Comparison of ENCODE assay signal across 32 mouse cellular contexts in genomic region chr10:96076461-96076860, GRCm38 (mm10). TPM values are rescaled to one million over a fixed set of nuclear protein-coding genes. Genes with fewer than 3 reads are reported as not detected.
DNase-seq lines count a peak whose midpoint lies in the region; ATAC-seq and TF ChIP-seq lines count a peak whose summit lies in the region.
"Had no signal": no experiment of that assay in that cellular context is flagged by ENCODE, and none has a peak within 500 bp of the region (broad histone marks: within the 10 kb centered on the region; RNA-seq: fewer than 3 reads in every experiment).

No protein-coding gene starts in this region.

- no peak for ATAC-seq in lung, postnatal 0 days
- ATAC-seq in intestine, embryonic 15.5 days, result no peak
- ATAC-seq in intestine, embryonic 16.5 days, result no peak
- ATAC-seq: CD4-positive, CD25-positive, alpha-beta regulatory T cell, adult 4 months; forebrain, embryonic 13.5 days; forebrain, embryonic 16.5 days had no signal

- H3K4me1 ChIP-seq in lung, postnatal 0 days (ENCODE audit: insufficient read depth, low read depth, low read length), result peaks cover 10% of the 10 kb centered on the region; the same call in 1 of the 2 replicates
- peaks cover 3% of the 10 kb centered on the region; the same call in 1 of the 2 replicates for H3K4me1 ChIP-seq in lung, adult 2 months (ENCODE audit: control insufficient read depth, insufficient read depth, low read length)
- H3K4me1 ChIP-seq in ES-E14 (ENCODE audit: control insufficient read depth in 2 of 2, insufficient read depth in 2 of 2, low read length in 2 of 2, poor library complexity in 1 of 2), result peaks cover 4 to 6% of the 10 kb centered on the region in 2 experiments; a peak in 3 of 4 replicates
- no peaks in the 10 kb centered on the region for H3K4me1 ChIP-seq in intestine, embryonic 15.5 days (replicated peaks)
- H3K4me1 ChIP-seq in intestine, embryonic 16.5 days (ENCODE audit: control insufficient read depth, insufficient read depth, low read length), result peaks cover 4% of the 10 kb centered on the region; the same call in 1 of the 2 replicates
- H3K4me1 ChIP-seq: heart, embryonic 10.5 days had no signal

- no peak overlapping the region for H3ac ChIP-seq in myocyte (ENCODE audit: control insufficient read depth, insufficient read length)

- no peak for TF ChIP-seq EP300 in lung, postnatal 0 days (IDR thresholded peaks at IDR 0.05)

- in situ Hi-C loops in ES-E14 (cut with MboI; ENCODE audit: low sequenced_read_pairs in 2 of 2, unreplicated experiment in 2 of 2), result loop anchor here in 1 of 2 experiments (25.0 kb wide), 1 partner anchor 539 kb away; no protein-coding TSS in a partner anchor

- H3K4me2 ChIP-seq in lung, postnatal 0 days (replicated peaks; ENCODE audit: low read depth, low read length), result no peak overlapping the region
- peak overlapping the region; percentile 60 for H3K4me2 ChIP-seq in myocyte (ENCODE audit: low read depth)
- H3K4me2 ChIP-seq in intestine, embryonic 15.5 days (replicated peaks), result no peak overlapping the region
- H3K4me2 ChIP-seq in intestine, embryonic 16.5 days (ENCODE audit: low read depth, low read length), result no peak overlapping the region
- H3K4me2 ChIP-seq: forebrain, embryonic 13.5 days; heart, embryonic 13.5 days; hindbrain, embryonic 14.5 days had no signal

- no peaks in the 10 kb centered on the region for H3K36me3 ChIP-seq in lung, postnatal 0 days (ENCODE audit: insufficient read depth, low read length)
- no peaks in the 10 kb centered on the region for H3K36me3 ChIP-seq in ES-E14 (ENCODE audit: control insufficient read depth, insufficient read depth, low read length, poor library complexity, severe bottlenecking)
- H3K36me3 ChIP-seq in myocyte (ENCODE audit: control insufficient read depth, insufficient read depth), result no peaks in the 10 kb centered on the region
- H3K36me3 ChIP-seq in intestine, embryonic 15.5 days, result no peaks in the 10 kb centered on the region
- no peaks in the 10 kb centered on the region for H3K36me3 ChIP-seq in intestine, embryonic 16.5 days (ENCODE audit: control insufficient read depth, insufficient read depth, low read length)
- H3K36me3 ChIP-seq: forebrain, embryonic 10.5 days; heart, embryonic 10.5 days; heart, embryonic 13.5 days had no signal

- H3K4me3 ChIP-seq in lung, postnatal 0 days (ENCODE audit: low read depth, low read length), result no peak overlapping the region
- no peak overlapping the region for H3K4me3 ChIP-seq in lung, adult 2 months (replicated peaks; ENCODE audit: extremely low read depth, low read depth, low read length)
- H3K4me3 ChIP-seq in ES-E14 (ENCODE audit: insufficient read depth in 1 of 2, low read depth in 1 of 2, low read length in 2 of 2, poor library complexity in 1 of 2, severe bottlenecking in 1 of 2) (no peak overlapping the region), myocyte (no peak overlapping the region)
- no peak overlapping the region for H3K4me3 ChIP-seq in intestine, embryonic 15.5 days (replicated peaks)
- no peak overlapping the region for H3K4me3 ChIP-seq in intestine, embryonic 16.5 days (ENCODE audit: low read length)
- H3K4me3 ChIP-seq: forebrain, embryonic 10.5 days; forebrain, embryonic 13.5 days; heart, adult 2 months; heart, embryonic 10.5 days; heart, embryonic 13.5 days had no signal

- no peak for TF ChIP-seq CTCF in lung, postnatal 0 days (IDR thresholded peaks at IDR 0.05)
- no peak for TF ChIP-seq CTCF in lung, adult 2 months (IDR thresholded peaks at IDR 0.05; ENCODE audit: insufficient read depth, low read length)

- H3K9ac ChIP-seq in lung, postnatal 0 days (replicated peaks; ENCODE audit: low read depth), result no peak overlapping the region
- no peak overlapping the region for H3K9ac ChIP-seq in ES-E14 (ENCODE audit: insufficient read depth, low read depth, low read length, poor library complexity, severe bottlenecking)
- H3K9ac ChIP-seq in intestine, embryonic 15.5 days, result no peak overlapping the region
- no peak overlapping the region for H3K9ac ChIP-seq in intestine, embryonic 16.5 days (ENCODE audit: low read depth, low read length)
- H3K9ac ChIP-seq: forebrain, embryonic 13.5 days; heart, embryonic 13.5 days; hindbrain, embryonic 14.5 days had no signal

- TF ChIP-seq POLR2A in lung, adult 2 months (IDR thresholded peaks at IDR 0.05; ENCODE audit: borderline replicate concordance, extremely low read depth, low read depth, low read length), result no peak
- TF ChIP-seq POLR2A in myocyte (IDR thresholded peaks at IDR 0.05; ENCODE audit: insufficient read length, low read depth), result no peak

- H3K9me3 ChIP-seq in lung, postnatal 0 days (ENCODE audit: low read length), result no peaks in the 10 kb centered on the region
- H3K9me3 ChIP-seq in ES-E14 (ENCODE audit: control insufficient read depth, insufficient read depth, low read depth, low read length), result no peaks in the 10 kb centered on the region
- no peaks in the 10 kb centered on the region for H3K9me3 ChIP-seq in intestine, embryonic 15.5 days
- no peaks in the 10 kb centered on the region for H3K9me3 ChIP-seq in intestine, embryonic 16.5 days (ENCODE audit: control insufficient read depth, low read length)
- H3K9me3 ChIP-seq: forebrain, embryonic 10.5 days; forebrain, embryonic 13.5 days; heart, embryonic 10.5 days; heart, embryonic 13.5 days had no signal

- no peaks in the 10 kb centered on the region for H3K79me2 ChIP-seq in myocyte (ENCODE audit: control insufficient read depth, insufficient read depth)

- DNase-seq in lung, postnatal 0 days (ENCODE audit: low spot score), result no peak
- no peak for DNase-seq in lung, adult 2 months
- DNase-seq in ES-E14 (ENCODE audit: low read depth, low spot score), result no peak
- DNase-seq: adrenal gland, postnatal 36 days; cerebellum, adult 18-20 months; cerebellum, adult 9-10 months; cerebellum, postnatal 14 days had no signal

- H3K27me3 ChIP-seq in lung, postnatal 0 days (replicated peaks; ENCODE audit: insufficient read depth, low read length), result no peaks in the 10 kb centered on the region
- H3K27me3 ChIP-seq in myocyte (ENCODE audit: control insufficient read depth, insufficient read depth, insufficient read length), result no peaks in the 10 kb centered on the region
- H3K27me3 ChIP-seq in intestine, embryonic 15.5 days (replicated peaks), result no peaks in the 10 kb centered on the region
- H3K27me3 ChIP-seq in intestine, embryonic 16.5 days (replicated peaks; ENCODE audit: control insufficient read depth, insufficient read depth, low read length), result no peaks in the 10 kb centered on the region
- H3K27me3 ChIP-seq: forebrain, embryonic 13.5 days; heart, embryonic 13.5 days had no signal

- H3K27ac ChIP-seq in lung, postnatal 0 days (ENCODE audit: low read length), result peak overlapping the region; percentile 20; the same call in 1 of the 2 replicates
- H3K27ac ChIP-seq in ES-E14 (ENCODE audit: insufficient read depth, low read depth, low read length, poor library complexity, severe bottlenecking), result peak overlapping the region; percentile 2; the same call in 1 of the 2 replicates
- H3K27ac ChIP-seq in intestine, embryonic 15.5 days, result no peak overlapping the region
- H3K27ac ChIP-seq in intestine, embryonic 16.5 days (ENCODE audit: low read length), result no peak overlapping the region
- H3K27ac ChIP-seq: forebrain, embryonic 10.5 days; forebrain, embryonic 13.5 days; heart, adult 2 months; heart, embryonic 10.5 days; heart, embryonic 13.5 days; hindbrain, embryonic 14.5 days had no signal

- WGBS in lung, postnatal 0 days, result 69% methylated on average over 3 of the region's 3 CpGs
- 80% methylated on average over 3 of the region's 3 CpGs for WGBS in lung, adult 2 months
- 67% methylated on average over 3 of the region's 3 CpGs for WGBS in intestine, embryonic 15.5 days
- 79% methylated on average over 3 of the region's 3 CpGs for WGBS in intestine, embryonic 16.5 days

TF ChIP-seq in ES-E14, 5 proteins besides CTCF, POLR2A, EP300 and RAD21:
- no peak for TF ChIP-seq CHD2 (IDR thresholded peaks at IDR 0.05; ENCODE audit: low read depth, low read length)
- no peak for TF ChIP-seq ZNF384 (IDR thresholded peaks at IDR 0.05; ENCODE audit: low read depth, low read length)
- no peak for TF ChIP-seq ZC3H11A (IDR thresholded peaks at IDR 0.05; ENCODE audit: borderline replicate concordance, low read depth, low read length)
- TF ChIP-seq HCFC1 (IDR thresholded peaks at IDR 0.05; ENCODE audit: borderline replicate concordance, insufficient read depth, low read length), result no peak
- TF ChIP-seq MAFK (IDR thresholded peaks at IDR 0.05; ENCODE audit: insufficient read depth, low read depth, low read length), result no peak

TF ChIP-seq in myocyte, 11 proteins besides CTCF, POLR2A, EP300 and RAD21:
- TF ChIP-seq SRF (IDR thresholded peaks at IDR 0.05; ENCODE audit: control insufficient read depth, insufficient read length, low read depth) (no peak), MYOG (IDR thresholded peaks at IDR 0.05; ENCODE audit: control insufficient read depth in 1 of 3, insufficient read depth in 1 of 3, insufficient read length in 2 of 3, low read depth in 2 of 3) (no peak), POLR2AphosphoS2 (IDR thresholded peaks at IDR 0.05; ENCODE audit: insufficient read length, low read depth) (no peak), MAX (IDR thresholded peaks at IDR 0.05; ENCODE audit: low read depth) (no peak), USF1 (IDR thresholded peaks at IDR 0.05; ENCODE audit: low read depth) (no peak), E2F4 (IDR thresholded peaks at IDR 0.05; ENCODE audit: insufficient read depth) (no peak), CEBPB (IDR thresholded peaks at IDR 0.05; ENCODE audit: insufficient read depth, poor library complexity, severe bottlenecking) (no peak), TCF3 (IDR thresholded peaks at IDR 0.05; ENCODE audit: insufficient read length, low read depth) (no peak), REST (IDR thresholded peaks at IDR 0.05; ENCODE audit: insufficient read depth, insufficient read length) (no peak), TCF12 (IDR thresholded peaks at IDR 0.05; ENCODE audit: insufficient read depth, poor library complexity, severe bottlenecking) (no peak), MYOD1 (IDR thresholded peaks at IDR 0.05; ENCODE audit: control insufficient read depth in 1 of 3, insufficient read length in 2 of 3, low read depth in 2 of 3) (no peak)

RNA-seq across cellular contexts. Expression of gene Gm5426, which starts 59.9 kb away (rescaled TPM):
- not detected in 2 replicates for polyA plus RNA-seq in lung, postnatal 0 days (2015; fragmentation: Nextera tagmentation; extraction: Ambion mirVana)
- polyA plus RNA-seq in lung, adult 2 months (2012; rRNA removed), result not detected in 2 replicates
- total RNA-seq in ES-E14 (2012; rRNA removed), result not detected in 2 replicates
- polyA plus RNA-seq in myocyte (2012; fragmentation: generic; extraction: Trizol), result not detected
- polyA plus RNA-seq in intestine, embryonic 15.5 days (2015; fragmentation: Nextera tagmentation; extraction: Ambion mirVana), result not detected in 2 replicates
- not detected in 2 replicates for polyA plus RNA-seq in intestine, embryonic 16.5 days (2015; fragmentation: Nextera tagmentation; extraction: Ambion mirVana)
- total RNA-seq: adrenal gland, adult 18-20 months; adrenal gland, postnatal 10 days; adrenal gland, postnatal 36 days; gastrocnemius, adult 18-20 months; gastrocnemius, postnatal 10 days; gastrocnemius, postnatal 36 days; granulocyte monocyte progenitor cell, adult 5-6 weeks; heart, adult 2 months; heart, postnatal 14 days; heart, postnatal 4 days; MEL had no signal
- polyA plus RNA-seq: C2C12; CD4-positive, CD25-positive, alpha-beta regulatory T cell, adult 4 months; embryonic facial prominence, embryonic 11.5 days; embryonic facial prominence, embryonic 14.5 days; forebrain, embryonic 10.5 days; forebrain, embryonic 13.5 days; forebrain, embryonic 16.5 days; heart, adult 2 months; heart, embryonic 10.5 days; heart, embryonic 13.5 days; heart, embryonic 16.5 days; hindbrain, embryonic 11.5 days; hindbrain, embryonic 14.5 days had no signal

Comparison
In these comparisons a context has a peak if more than half of its experiments do, and no peak if none do; other contexts are left out.
1. H3K27ac ChIP-seq: peak in lung, postnatal 0 days (single experiment) and ES-E14 (single experiment); none in intestine, embryonic 15.5 days (single experiment) and intestine, embryonic 16.5 days (single experiment).